Mouse (Mus musculus): Measurements from ENCODE around the gene Mrm3.

Mrm3 gene

DNA sequence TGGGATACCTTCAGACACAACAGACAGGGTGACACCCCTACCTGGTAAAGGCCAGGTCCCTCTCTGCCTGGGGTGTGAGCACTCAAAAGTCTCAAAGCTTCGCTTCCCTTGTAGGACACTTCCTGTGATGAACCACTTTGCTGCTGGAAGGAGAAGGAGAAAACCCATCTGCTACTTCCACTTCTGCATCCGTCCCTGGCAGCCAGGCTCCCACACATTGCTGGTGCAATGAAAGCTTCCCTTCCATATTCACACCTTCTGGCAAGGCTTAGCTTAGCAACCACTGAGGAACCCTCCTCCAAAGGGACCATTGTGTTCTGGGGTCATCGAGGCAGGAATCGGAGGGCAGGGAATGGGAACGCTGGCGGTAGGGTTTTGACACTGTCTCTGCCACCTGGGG, 45.1 kb downstream of the Mrm3 start:
- DNase-seq (ENCODE audit: low spot score) = peak; percentile 31

DNA sequence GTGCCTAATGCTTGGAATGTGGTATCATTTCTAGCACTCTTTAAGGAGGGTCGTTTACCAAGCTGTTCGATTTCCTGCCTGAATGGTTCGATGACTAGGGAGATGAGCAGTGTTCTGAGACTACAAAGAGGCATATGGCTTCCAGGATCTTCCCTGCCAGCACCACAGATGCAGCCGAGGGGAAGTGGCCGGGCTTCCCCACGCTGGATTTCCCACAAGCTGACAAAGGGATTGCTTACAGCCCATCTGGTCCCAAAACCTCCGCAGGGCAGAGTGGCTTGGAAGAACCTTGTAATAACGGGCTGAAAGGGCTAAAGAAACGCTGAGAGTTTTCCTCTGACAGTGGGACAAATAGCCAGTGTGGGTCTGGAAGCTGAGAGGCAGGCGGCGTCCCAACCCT, 46.9 kb downstream of the Mrm3 start:
- DNase-seq (ENCODE audit: low spot score) = peak; percentile 72

DNA sequence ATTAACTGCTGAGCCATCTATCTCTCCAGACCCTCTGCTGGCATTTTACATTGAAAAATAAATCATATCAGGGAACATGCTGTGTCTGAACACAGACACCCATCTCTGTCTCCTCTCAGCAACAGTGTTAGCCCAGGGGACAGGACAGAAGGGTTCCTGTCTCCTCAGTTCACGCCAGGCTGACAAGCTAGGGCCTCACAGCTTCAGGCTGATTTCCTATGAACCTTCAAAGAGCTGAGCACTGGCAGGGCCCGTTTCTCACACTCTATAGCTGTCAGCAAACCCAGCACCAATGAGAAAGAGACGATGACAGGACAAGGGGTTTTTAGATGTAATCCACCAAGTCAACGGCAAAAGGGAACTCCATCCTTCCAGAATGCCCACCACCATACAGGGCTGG, 48.4 kb downstream of the Mrm3 start:
- DNase-seq (ENCODE audit: low spot score) = no peak

DNA sequence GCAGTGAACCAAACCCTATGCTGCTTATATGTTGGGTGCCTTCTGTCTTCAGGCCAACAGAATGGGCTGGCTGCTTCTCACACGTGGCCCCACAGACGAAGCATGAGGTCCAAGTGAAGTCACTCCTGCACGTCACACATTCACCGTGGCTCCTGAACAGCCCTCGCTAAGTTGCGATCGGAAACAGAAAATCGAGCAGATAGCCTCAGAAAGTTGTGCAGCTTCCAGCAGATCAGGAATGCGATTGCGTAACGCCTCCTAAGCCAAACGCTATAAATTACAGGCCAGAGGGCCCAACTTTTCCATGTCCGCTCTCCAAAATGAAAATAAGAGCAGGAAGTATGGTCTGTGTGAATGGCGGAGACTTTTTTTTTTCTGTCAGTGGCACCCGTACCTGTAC, 48.9 kb downstream of the Mrm3 start:
- no peak for DNase-seq (ENCODE audit: low spot score)

DNA sequence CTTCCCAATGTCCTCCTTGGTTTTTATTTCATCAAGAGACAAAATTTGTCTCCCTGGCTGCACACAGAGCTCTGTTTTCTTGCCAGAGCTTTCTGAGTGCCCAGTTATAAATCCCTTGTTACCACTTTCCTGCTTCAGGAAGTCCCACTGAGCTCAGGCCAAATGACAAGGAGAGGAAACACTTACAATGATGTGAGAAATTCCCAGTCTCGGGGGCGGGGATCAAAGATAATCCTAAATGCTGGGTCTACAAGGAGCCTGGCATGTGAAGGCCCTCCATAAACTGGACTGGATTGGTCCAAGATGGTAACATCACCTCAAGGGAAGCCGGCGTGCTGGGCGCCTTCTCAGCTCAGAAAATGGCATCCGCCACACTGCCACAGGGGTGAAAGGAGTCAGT, 49.3 kb downstream of the Mrm3 start:
- DNase-seq (ENCODE audit: low spot score) = no peak

DNA sequence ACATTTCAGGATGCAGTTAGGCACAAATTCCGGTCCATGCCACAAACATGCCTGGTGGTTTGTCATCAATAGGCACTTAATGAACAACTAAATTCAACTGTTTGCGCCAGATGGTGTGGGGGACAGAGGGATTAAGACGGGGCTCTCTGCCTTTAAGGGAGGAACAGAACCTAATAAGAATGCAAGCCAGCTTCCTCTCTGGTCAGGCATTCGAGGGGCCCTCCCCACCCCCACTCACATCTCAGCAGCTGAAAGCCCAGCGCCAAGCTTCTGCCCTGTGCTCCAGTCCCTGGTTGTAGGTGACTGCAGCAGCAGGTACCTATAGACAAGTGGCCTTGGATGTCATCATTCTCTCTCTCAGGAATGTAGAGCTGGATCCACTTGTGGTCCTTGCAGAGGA, 50.6 kb downstream of the Mrm3 start:
- no peak for DNase-seq (ENCODE audit: low spot score)

DNA sequence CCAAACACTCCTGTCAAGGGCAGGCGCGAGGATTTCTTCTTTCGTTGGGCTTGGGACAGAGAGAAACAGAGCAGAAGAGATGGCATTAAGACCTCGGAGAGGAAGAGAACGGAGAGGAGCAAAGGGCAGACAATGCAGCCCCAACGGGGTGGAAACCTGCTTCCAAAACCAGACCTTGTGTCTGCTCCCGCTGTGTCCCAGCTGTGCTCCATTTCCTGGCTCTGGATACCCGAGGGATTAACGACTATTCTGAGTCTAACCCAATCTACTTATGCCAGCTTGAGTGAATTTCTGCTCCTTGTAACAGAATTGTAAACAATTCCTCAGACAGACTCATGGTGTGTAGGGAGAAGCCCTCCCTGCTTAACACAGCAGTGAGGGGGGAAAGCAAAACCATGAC, 51.3 kb downstream of the Mrm3 start:
- DNase-seq (ENCODE audit: low spot score) = no peak

DNA sequence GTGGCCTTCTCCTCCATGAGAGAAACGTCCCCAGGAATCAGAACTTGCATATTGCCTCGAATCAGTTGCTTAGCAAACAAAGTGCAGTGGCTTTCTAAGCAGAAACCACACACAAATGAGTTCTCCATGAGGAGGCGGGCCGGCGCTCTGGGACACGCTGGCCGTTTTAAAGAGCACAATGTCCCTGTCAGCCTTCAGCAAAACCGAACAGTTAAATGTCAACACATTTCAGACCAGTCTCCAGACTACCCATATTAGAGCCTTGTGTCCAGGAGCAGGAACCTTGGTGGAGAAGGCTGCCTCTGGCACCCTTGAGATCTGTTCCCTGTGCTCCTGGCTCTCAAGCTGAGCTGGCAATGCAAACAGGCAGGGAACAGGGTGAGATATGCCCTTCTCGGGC, 53.7 kb downstream of the Mrm3 start:
- no peak for DNase-seq (ENCODE audit: low spot score)

DNA sequence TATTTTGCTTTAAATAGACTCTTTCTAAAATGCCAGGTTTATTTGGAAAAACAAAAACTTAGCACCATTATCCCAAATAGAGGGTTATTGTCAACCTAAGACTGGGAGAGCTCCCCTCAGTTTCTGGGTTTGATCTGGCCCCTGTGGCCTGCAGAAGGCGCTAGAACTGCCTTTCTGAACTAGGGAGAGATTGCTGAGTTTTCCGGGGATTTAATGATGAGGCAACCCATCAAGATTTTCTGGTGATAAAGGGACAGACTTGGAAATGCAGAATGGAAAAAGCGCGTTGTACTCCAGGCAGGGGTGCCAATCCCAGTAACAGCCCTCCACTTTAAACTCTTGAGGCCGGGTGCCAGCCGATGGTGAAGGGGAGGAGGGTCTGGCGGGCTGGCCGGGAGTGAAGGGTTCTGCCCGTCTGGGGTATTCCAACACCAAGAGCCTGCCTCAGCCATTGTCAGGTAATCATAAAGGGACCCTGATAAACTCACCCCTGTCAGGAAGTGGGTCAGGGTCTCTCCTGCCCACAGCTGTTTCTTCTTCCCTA, 55.0 kb downstream of the Mrm3 start:
- DNase-seq (ENCODE audit: low spot score) = no peak
